Mouse (Mus musculus) left cerebral cortex, postnatal 25 days (tissue): ENCODE results near the gene Plekhg5. TPM values are rescaled to one million over a fixed set of nuclear protein-coding genes. Genes with fewer than 3 reads are reported as not detected.

ENCODE experiments used
- DNase-seq, 2 experiments: peaks; one replicate each; pipeline ENCODE4 v3.0.0; 2022; ENCODE audit warnings: low spot score in 2 of 2, mixed read lengths in 1 of 2
- intact Hi-C: fragments of 180-260 bp; cut with DNase I; formaldehyde crosslinking; loops from one replicate; pipeline ENCODE4 v1.15.1; 2025
- total RNA-seq, 2 experiments: library from RNA; stranded (reverse); gene quantifications; 2 replicates each; pipeline ENCODE4 v1.2.3; 2021

The Plekhg5 gene
- total RNA-seq, 2 experiments from 2014 or later = 72.1 to 93.5 TPM

DNA sequence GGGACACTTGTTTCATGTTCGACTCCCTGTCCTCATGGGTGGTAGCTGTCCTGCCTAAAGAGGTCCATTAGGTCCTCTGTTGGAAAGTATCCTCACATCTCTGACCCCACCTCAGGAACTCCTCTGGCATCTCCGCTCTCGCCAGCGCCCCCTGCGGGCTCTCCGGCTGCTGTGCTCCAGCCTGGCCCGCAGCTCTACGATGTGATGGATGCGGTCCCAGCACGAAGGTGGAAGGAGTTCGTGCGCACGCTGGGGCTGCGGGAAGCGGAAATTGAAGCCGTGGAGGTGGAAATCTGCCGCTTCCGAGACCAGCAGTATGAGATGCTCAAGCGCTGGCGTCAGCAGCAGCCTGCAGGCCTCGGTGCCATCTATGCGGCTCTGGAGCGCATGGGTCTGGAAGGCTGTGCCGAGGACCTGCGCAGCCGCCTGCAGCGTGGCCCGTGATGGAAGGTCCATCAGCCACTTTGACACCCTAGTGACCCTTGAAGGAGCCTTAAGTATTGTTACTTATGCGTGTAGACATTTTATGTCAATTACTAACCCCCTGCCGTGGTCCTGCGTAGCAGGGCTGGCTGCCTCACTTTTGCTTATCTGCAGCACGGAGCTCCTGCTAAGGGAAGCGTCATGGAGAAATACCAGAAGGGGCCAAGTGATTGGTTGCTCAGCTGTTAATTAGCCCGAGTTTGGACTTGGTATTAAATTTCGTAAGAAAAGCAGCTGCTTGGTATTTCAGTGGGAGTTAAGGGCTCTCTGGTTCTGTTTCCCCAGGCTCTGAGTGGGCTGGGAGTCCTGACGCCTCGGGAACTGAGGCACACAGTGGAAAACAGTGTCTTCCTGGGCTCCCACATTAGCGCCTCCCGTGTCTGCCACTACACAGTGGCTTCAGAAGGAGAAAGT, 47.3 kb downstream of the Plekhg5 start:
- peak; percentile 45 to 72 for DNase-seq
- intact Hi-C loops = no loop called here

DNA sequence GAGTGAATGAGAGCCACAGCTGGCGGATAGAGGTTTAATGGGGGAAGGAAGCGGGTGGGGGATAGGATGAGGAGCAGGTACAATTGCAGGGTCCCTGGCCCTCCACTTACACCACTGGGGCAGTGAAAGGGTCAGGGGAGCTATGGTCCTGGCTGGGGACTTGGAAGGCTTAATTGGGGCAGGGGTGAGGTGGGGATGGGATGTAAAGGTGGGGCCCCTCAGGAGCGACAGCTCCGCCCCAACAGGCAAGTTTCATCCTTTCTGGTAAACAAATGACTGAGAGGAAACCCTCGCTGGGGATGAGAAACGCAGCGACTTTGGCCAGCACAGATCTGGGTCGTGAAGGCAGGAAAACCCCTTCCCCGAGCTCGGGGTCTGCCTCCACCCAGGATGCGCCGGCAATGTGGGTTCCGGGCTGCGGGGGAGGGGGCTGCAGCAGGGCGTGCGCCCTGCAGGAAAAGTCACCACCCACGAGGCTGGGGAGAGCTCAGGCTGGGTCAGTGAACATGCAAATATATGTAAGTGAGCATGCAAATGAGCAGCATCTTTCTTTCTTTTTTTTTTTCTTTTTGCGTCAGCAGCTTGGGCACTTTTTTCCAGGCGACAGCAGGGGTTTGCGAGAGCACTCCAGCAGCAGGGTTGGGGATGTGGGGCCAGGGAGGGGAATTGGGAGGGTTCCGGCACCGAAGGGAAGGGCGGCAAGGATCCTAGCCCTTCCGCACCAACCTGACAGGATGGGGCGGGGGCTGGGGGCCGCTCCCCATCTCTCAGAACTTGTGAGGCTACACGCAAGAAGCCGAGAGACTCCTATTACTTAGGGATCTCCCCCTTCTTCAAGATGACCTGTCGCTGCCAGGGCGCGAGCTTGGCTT, 48.2 kb downstream of the Plekhg5 start:
- intact Hi-C loops = no loop called here
- DNase-seq = peak in 1 of 2 experiments; percentile 74

DNA sequence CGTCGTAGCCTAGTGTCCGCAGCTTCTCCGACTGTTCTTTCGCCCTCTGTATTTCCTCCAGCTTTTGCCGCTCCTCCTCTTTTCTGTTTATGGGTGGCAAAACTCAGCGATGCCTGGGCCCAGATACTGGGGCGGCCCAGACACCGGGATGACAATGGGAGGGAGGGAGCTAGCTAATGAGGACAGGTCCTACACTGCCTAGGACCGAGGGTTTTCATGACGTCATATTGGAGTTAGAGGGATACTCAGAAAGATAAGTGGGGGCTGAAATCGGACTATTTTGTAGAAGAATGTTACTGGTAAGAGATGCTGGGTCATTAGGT, 48.8 kb downstream of the Plekhg5 start:
- DNase-seq = no peak
- intact Hi-C loops = no loop called here

DNA sequence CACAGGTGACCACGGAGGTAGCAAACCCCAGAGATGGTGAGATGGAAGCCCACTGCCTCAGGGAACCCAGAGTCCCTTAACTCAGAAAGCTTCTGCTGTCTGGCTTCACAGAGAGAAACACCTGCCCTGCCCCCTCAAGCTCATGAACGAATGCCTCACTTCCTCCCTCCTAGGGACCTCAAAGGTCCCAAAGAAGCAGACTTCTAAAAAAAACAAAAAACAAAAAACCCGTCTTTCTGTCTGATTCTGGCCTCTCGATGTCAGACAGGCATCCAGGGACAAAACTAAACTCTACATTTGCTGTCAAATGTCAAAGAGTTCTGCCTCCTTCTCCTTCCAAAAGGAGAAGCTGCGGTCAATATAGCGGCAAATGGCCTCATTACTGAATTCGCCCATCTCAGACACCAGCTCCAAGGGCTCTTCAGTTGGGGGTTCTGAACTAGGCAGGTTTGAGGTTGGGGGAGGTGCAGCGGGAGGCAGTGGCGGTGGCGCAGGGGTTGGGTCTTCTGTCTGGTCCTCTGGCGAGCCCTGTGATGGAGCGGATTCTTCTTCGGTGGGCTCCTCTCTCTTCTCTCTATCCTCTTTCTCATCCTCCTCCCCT, 52.2 kb downstream of the Plekhg5 start:
- DNase-seq = no peak
- intact Hi-C loops = no loop called here

DNA sequence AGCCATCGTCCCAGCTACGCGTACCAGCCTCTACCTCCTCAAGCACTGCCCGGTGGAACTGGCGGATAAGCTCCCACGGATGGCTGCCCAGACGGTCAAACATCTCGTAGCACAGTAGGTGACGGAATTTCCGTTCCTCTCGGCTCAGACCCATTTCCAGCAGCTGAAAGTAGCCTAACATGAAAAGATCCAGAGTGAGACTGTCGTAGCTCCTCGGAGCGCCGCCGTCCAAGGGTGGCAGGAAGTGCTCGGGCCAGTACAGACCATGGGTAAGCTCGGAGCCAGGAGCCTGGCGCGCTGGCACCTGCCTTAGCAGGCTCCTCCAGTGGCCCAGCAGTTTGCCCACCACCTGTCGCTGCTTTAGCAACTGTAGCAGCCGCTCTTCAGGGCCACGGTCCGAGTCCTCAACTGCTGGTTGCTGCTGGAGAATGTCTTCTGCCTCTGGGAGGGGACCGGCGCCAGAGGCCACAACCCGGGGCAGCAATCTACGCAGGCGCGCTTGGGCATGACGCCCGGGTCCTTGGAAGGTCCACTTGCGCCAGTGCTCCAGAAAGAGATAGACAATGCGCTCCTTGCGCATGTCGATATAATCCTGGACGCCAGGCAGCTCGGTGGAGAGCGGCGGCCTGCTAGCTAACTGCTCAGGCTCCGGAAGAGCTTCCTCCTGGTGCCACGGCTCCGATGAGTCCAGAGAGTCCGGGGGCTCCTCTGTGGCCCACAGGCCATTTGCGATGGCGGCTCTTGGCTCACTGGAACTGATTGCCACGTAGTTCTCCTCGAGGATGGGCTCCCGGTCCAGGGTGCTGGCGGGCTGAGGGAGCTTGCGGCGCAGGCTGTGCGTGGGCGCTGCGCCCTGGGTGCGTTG, 53.1 kb downstream of the Plekhg5 start:
- intact Hi-C loops = no loop called here
- no peak for DNase-seq

DNA sequence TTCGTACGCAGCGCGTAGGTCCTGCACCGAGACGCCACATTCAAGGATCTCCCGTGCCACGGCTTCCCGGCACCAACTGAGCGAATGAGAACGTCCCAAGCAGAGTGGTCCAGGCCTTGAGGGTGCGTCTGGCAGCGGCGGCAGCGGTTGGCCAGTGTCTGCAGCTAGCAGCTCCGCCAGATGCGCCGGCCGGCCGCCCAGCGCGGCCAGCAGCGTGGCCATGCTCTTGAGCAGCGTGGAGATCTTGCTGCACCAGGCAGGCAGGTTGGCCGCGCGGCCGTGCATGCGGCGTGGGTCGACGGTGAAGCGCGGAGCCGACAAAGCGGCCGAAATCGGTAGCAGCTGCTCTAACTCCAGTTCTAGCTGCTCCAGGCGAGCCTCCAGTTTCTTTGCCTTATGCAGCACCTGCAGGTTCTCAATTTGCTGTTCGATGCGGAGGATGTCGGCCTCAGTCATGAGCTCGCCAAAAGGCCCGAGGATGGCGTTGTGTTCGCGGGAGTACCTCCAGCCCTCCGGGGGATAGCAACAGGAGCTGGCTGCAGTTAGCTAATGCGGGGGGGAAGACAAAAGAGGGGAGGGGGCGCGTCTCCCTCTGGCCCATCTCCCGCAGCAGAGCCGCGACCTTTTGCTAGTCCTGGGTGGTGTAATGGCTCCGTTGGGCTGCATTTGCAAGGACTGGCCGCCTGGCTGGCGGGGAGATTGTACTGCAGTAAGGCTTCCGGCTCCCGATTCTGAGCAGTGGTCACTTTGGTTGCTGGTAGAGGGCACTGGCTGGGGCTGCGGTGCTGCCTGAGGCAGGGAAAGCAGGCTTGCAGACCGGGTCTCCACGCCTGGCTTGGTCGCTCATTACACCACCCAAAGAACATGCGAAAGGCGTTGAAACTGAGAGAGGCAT, 54.0 kb downstream of the Plekhg5 start:
- no peak for DNase-seq
- intact Hi-C loops = no loop called here

GRCm38 (mm10) chr4:152127884-152128283, 55.6 kb downstream of the Plekhg5 start:
- intact Hi-C loops = no loop called here
- no peak for DNase-seq

GRCm38 (mm10) chr4:152128784-152129183, 56.5 kb downstream of the Plekhg5 start:
- intact Hi-C loops = no loop called here
- no peak for DNase-seq

GRCm38 (mm10) chr4:152129395-152129930, 57.2 kb downstream of the Plekhg5 start:
- DNase-seq = no peak
- intact Hi-C loops = no loop called here

DNA sequence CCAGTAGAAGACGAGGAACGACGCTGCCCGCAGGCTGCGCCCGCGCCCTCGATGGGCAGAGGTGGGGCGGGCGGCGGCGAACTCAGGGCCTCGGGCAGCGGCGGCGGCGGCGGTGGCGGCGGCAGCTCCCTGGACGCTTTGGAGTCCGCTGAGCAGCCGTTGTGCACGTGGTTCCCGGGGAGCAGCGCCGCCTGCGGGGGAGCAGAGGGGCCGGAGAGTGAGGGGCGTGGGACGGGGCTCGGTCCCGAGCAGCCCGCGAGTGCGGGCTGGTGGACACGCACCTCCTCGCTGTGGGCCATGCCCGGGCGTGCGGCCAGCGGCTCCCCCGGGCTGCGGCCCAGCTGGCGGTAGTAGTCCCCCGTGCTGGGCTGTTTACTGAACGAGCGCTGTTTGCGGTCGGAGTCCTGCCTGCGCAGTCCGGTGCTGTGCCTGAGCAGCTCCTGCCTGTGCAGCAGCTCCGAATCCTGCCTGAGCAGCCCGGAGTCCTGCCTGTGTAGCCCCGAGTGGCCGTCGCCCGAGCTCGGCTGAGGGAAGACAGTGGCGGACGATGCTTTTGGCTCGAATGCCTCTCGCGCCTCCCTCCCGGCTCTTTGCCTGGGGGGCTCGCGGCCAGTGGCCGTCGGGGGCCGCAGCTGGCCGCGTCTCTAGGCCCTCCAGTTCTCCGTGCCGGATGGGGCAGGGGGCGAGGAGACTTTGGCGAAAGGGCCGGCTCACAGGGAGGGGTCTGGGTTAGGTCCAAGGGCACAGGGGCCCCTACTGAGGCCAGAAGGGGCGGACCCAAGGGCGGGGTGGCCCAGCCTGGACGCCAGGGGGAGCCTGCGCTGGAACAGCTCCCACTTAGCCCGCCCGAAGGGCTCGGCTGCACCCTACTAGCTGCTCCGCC, 58.7 kb downstream of the Plekhg5 start:
- peak in 1 of 2 experiments; percentile 38 for DNase-seq
- intact Hi-C loops = no loop called here

GRCm38 (mm10) chr4:152131809-152132771, 59.8 kb downstream of the Plekhg5 start:
- intact Hi-C loops = no loop called here
- no peak for DNase-seq

- intact Hi-C loops = no loop called here
- no peak for DNase-seq
Observed at GRCm38 (mm10) chr4:152132772-152133169, 60.5 kb downstream of the Plekhg5 start.

DNA sequence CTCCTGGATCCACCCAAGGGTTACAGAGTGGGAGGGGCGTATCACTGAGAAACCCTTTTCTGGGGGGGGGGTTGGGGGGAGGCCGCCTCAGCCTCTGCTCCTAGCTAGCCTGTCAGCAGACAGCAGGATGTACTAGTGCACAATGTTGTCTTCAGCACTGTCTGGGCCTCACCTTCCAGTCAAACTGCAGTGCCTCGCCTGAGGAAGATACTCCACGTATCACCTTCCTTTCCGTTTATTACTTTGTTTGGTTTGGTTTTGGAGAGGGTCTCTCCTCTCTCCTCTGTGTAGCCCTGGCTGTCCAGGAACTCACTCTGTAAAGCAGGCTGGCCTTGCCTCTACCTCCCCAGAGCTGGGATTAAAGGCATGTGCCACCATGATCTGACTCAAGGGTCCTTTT, 60.9 kb downstream of the Plekhg5 start:
- DNase-seq = no peak
- intact Hi-C loops = no loop called here

- intact Hi-C loops = no loop called here
- DNase-seq = peak in 1 of 2 experiments; percentile 55
Observed at GRCm38 (mm10) chr4:152134507-152134906, 62.2 kb downstream of the Plekhg5 start.

GRCm38 (mm10) chr4:152135363-152135762, 63.1 kb downstream of the Plekhg5 start:
- no peak for DNase-seq
- intact Hi-C loops = no loop called here
